Mouse (Mus musculus) embryonic facial prominence, embryonic 11.5 days (tissue): ENCODE results near the gene Srgap1. TPM values are rescaled to one million over a fixed set of nuclear protein-coding genes. Genes with fewer than 3 reads are reported as not detected.

Experiments used
- ATAC-seq: fragments of 200-750 bp; cut with Nextera tagmentation; replicated peaks from 2 replicates; pipeline ENCODE4 v1.8.0; 2017; ENCODE audit warnings: low read depth; ENCODE audit not compliant: insufficient number of reproducible peaks, low FRiP score, low TSS enrichment
- DNase-seq: peaks from one replicate; pipeline ENCODE4 v3.0.0-alpha.2; 2015; ENCODE audit warnings: low spot score
- H3K27ac ChIP-seq: fragments of 300-500 bp; sonication (generic); replicated peaks from 2 replicates; pipeline ENCODE4 v1.5.1; 2014; ENCODE audit warnings: mild to moderate bottlenecking, low read depth, low read length, control low read depth
- H3K27me3 ChIP-seq: fragments of 300-500 bp; sonication (generic); 2 replicates; pipeline ENCODE4 v1.6.1; 2014; ENCODE audit warnings: mild to moderate bottlenecking, low read length, moderate library complexity, mixed read lengths; ENCODE audit not compliant: control insufficient read depth, insufficient read depth
- H3K36me3 ChIP-seq: fragments of 300-500 bp; sonication (generic); replicated peaks from 2 replicates; pipeline ENCODE4 v1.6.1; 2014; ENCODE audit warnings: low read depth, mild to moderate bottlenecking, low read length, moderate library complexity, mixed read lengths; ENCODE audit not compliant: control insufficient read depth, insufficient read depth
- H3K4me1 ChIP-seq: fragments of 300-500 bp; sonication (generic); 2 replicates; pipeline ENCODE4 v1.6.1; 2014; ENCODE audit warnings: low read length, mixed read lengths; ENCODE audit not compliant: control insufficient read depth, insufficient read depth
- H3K4me2 ChIP-seq: fragments of 300-500 bp; sonication (generic); 2 replicates; pipeline ENCODE4 v1.6.1; 2014; ENCODE audit warnings: low read depth, mild to moderate bottlenecking, control low read depth, low read length, moderate library complexity
- H3K4me3 ChIP-seq: fragments of 300-500 bp; sonication (generic); 2 replicates; pipeline ENCODE4 v1.5.1; 2014; ENCODE audit warnings: low read depth, low read length, control low read depth
- H3K9ac ChIP-seq: fragments of 300-500 bp; sonication (generic); replicated peaks from 2 replicates; pipeline ENCODE4 v1.6.1; 2014; ENCODE audit warnings: mild to moderate bottlenecking, control low read depth, low read length
- H3K9me3 ChIP-seq: fragments of 300-500 bp; sonication (generic); replicated peaks from 2 replicates; pipeline ENCODE4 v1.6.1; 2016; ENCODE audit warnings: mild to moderate bottlenecking, low read length, inconsistent platforms, mixed read lengths; ENCODE audit not compliant: control insufficient read depth
- WGBS: fragments of 180-500 bp; shearing (Covaris S2); extraction: QIAGEN DNeasy Blood & Tissue Kit; methylation state at CpG from one replicate; pipeline ENCODE4 v1.1.7; 2014; 5-methylcytosine and 5-hydroxymethylcytosine counted together
- polyA plus RNA-seq: library from polyadenylated mRNA; unstranded; fragments of >200 nt; fragmentation: Nextera tagmentation; extraction: Ambion mirVana; gene quantifications from 2 replicates; pipeline ENCODE4 v1.2.1, GENCODE M21; 2014

The Srgap1 gene
- polyA plus RNA-seq, 1 experiment from 2014 or later = 8.8 TPM

GRCm38 (mm10) chr10:121855863-121856446 lies 191.2 kb downstream of the Srgap1 start:
- Histone ChIP-seq H3K4me1 (no peaks in the 10 kb centered on the region), H3K4me3 (no peak overlapping the region), H3K27me3 (no peaks in the 10 kb centered on the region), H3K36me3 (no peaks in the 10 kb centered on the region), H3K9me3 (no peaks in the 10 kb centered on the region), H3K9ac (no peak overlapping the region), H3K27ac (no peak overlapping the region), H3K4me2 (no peak overlapping the region)
- WGBS = 81% methylated on average over 7 of the region's 7 CpGs
- DNase-seq (no peak), ATAC-seq (no peak)

GRCm38 (mm10) chr10:121853385-121853808 lies 193.7 kb downstream of the Srgap1 start:
- H3K9ac ChIP-seq = no peak overlapping the region
- 0 out of 2 replicates have a peak, but pooled peaks have one; percentile 34 for ATAC-seq
- no peak overlapping the region for H3K27ac ChIP-seq
- H3K4me3 ChIP-seq = no peak overlapping the region
- H3K36me3 ChIP-seq = no peaks in the 10 kb centered on the region
- no peak overlapping the region for H3K4me2 ChIP-seq
- no peaks in the 10 kb centered on the region for H3K27me3 ChIP-seq
- 32% methylated on average over 14 of the region's 14 CpGs for WGBS
- H3K4me1 ChIP-seq = no peaks in the 10 kb centered on the region
- no peak for DNase-seq
- H3K9me3 ChIP-seq = no peaks in the 10 kb centered on the region

GRCm38 (mm10) chr10:121849496-121849895 lies 197.6 kb downstream of the Srgap1 start:
- no peaks in the 10 kb centered on the region for H3K36me3 ChIP-seq
- DNase-seq = no peak
- H3K27ac ChIP-seq = no peak overlapping the region
- no peak overlapping the region for H3K4me2 ChIP-seq
- WGBS = 79% methylated on average over 2 of the region's 2 CpGs
- no peak overlapping the region for H3K4me3 ChIP-seq
- H3K9ac ChIP-seq = no peak overlapping the region
- ATAC-seq = no peak
- no peaks in the 10 kb centered on the region for H3K4me1 ChIP-seq
- H3K9me3 ChIP-seq = no peaks in the 10 kb centered on the region
- H3K27me3 ChIP-seq = no peaks in the 10 kb centered on the region

GRCm38 (mm10) chr10:121845677-121846076 lies 201.4 kb downstream of the Srgap1 start:
- H3K4me3 ChIP-seq = no peak overlapping the region
- H3K4me2 ChIP-seq = no peak overlapping the region
- H3K9me3 ChIP-seq = no peaks in the 10 kb centered on the region
- H3K27ac ChIP-seq = no peak overlapping the region
- no peaks in the 10 kb centered on the region for H3K36me3 ChIP-seq
- no peaks in the 10 kb centered on the region for H3K4me1 ChIP-seq
- ATAC-seq (no peak), DNase-seq (no peak)
- 82% methylated on average over 7 of the region's 7 CpGs for WGBS
- no peaks in the 10 kb centered on the region for H3K27me3 ChIP-seq
- no peak overlapping the region for H3K9ac ChIP-seq

- Histone ChIP-seq H3K27ac (no peak overlapping the region), H3K27me3 (no peaks in the 10 kb centered on the region), H3K4me2 (no peak overlapping the region), H3K9ac (no peak overlapping the region), H3K36me3 (no peaks in the 10 kb centered on the region; the same call in 1 of the 2 replicates), H3K4me1 (no peaks in the 10 kb centered on the region), H3K9me3 (no peaks in the 10 kb centered on the region), H3K4me3 (no peak overlapping the region)
- DNase-seq (no peak), ATAC-seq (no peak)
- 85% methylated on average over 16 of the region's 16 CpGs for WGBS
These were observed 209.8 kb downstream of the Srgap1 start for GRCm38 (mm10) chr10:121837166-121837898.

GRCm38 (mm10) chr10:121836507-121837165 lies 210.5 kb downstream of the Srgap1 start:
- Histone ChIP-seq H3K36me3 (no peaks in the 10 kb centered on the region; the same call in 1 of the 2 replicates), H3K4me1 (no peaks in the 10 kb centered on the region), H3K4me3 (no peak overlapping the region), H3K27ac (no peak overlapping the region), H3K9me3 (no peaks in the 10 kb centered on the region), H3K27me3 (no peaks in the 10 kb centered on the region), H3K4me2 (no peak overlapping the region), H3K9ac (no peak overlapping the region)
- DNase-seq = peak; percentile 40
- no peak for ATAC-seq
- 70% methylated on average over 18 of the region's 18 CpGs for WGBS

GRCm38 (mm10) chr10:121833443-121833842 lies 213.7 kb downstream of the Srgap1 start:
- no peak overlapping the region for H3K4me2 ChIP-seq
- no peaks in the 10 kb centered on the region for H3K9me3 ChIP-seq
- no peak for ATAC-seq
- H3K27me3 ChIP-seq = no peaks in the 10 kb centered on the region
- no peak overlapping the region for H3K4me3 ChIP-seq
- DNase-seq = no peak
- H3K4me1 ChIP-seq = no peaks in the 10 kb centered on the region
- 77% methylated on average over 5 of the region's 5 CpGs for WGBS
- no peaks in the 10 kb centered on the region for H3K36me3 ChIP-seq
- no peak overlapping the region for H3K27ac ChIP-seq
- no peak overlapping the region for H3K9ac ChIP-seq
